Mouse (Mus musculus) thymus, adult 2 months (tissue): ENCODE results near the gene Gdnf. TPM values are rescaled to one million over a fixed set of nuclear protein-coding genes. Genes with fewer than 3 reads are reported as not detected.

Source experiments
- DNase-seq: peaks from one replicate; pipeline ENCODE4 v3.0.0; 2021
- H3K27ac ChIP-seq: fragments of 200-500 bp; 2 replicates; pipeline ENCODE4 v1.5.1; 2012; ENCODE audit warnings: low read length, control low read depth; ENCODE audit not compliant: control insufficient read depth, insufficient read depth
- H3K27me3 ChIP-seq: fragments of 200-500 bp; 2 replicates; pipeline ENCODE4 v1.6.1; 2012; ENCODE audit warnings: mild to moderate bottlenecking, low read length, moderate library complexity, mixed read lengths; ENCODE audit not compliant: control insufficient read depth, insufficient read depth
- H3K36me3 ChIP-seq: fragments of 200-500 bp; 2 replicates; pipeline ENCODE4 v1.6.1; 2012; ENCODE audit warnings: mild to moderate bottlenecking, low read length, moderate library complexity; ENCODE audit not compliant: control insufficient read depth, insufficient read depth
- H3K4me1 ChIP-seq: fragments of 200-500 bp; replicated peaks from 2 replicates; pipeline ENCODE4 v1.6.1; 2012; ENCODE audit warnings: low read length; ENCODE audit not compliant: control insufficient read depth, insufficient read depth
- H3K4me3 ChIP-seq: fragments of 200-500 bp; 2 replicates; pipeline ENCODE4 v1.5.1; 2012; ENCODE audit warnings: mild to moderate bottlenecking, low read length, control low read depth, moderate library complexity; ENCODE audit not compliant: control insufficient read depth, insufficient read depth
- CTCF ChIP-seq: fragments of 200-500 bp; IDR thresholded peaks from 2 replicates; pipeline ENCODE4 v1.5.1; 2012; ENCODE audit warnings: mild to moderate bottlenecking, control low read depth, low read length, moderate library complexity, borderline replicate concordance; ENCODE audit not compliant: control insufficient read depth, poor library complexity, insufficient read depth; ENCODE audit errors: extremely low read depth
- POLR2A ChIP-seq: fragments of 200-500 bp; IDR thresholded peaks from 2 replicates; pipeline ENCODE4 v1.6.1; 2012; ENCODE audit warnings: mild to moderate bottlenecking, low read length, control low read depth, moderate library complexity; ENCODE audit not compliant: control insufficient read depth, poor library complexity, insufficient read depth; ENCODE audit errors: extremely low read depth
- WGBS: fragments of 180-500 bp; shearing (Covaris S2); methylation state at CpG from one replicate; pipeline ENCODE4 v1.1.7; 2018; 5-methylcytosine and 5-hydroxymethylcytosine counted together
- polyA plus RNA-seq: library from polyadenylated mRNA; depleted of rRNA; stranded (reverse); fragments of >200 nt; gene quantifications from 2 replicates; pipeline ENCODE4 v1.2.3, GENCODE M21; 2012

Gdnf gene
- polyA plus RNA-seq, 1 experiment, result 0.35 TPM

DNA sequence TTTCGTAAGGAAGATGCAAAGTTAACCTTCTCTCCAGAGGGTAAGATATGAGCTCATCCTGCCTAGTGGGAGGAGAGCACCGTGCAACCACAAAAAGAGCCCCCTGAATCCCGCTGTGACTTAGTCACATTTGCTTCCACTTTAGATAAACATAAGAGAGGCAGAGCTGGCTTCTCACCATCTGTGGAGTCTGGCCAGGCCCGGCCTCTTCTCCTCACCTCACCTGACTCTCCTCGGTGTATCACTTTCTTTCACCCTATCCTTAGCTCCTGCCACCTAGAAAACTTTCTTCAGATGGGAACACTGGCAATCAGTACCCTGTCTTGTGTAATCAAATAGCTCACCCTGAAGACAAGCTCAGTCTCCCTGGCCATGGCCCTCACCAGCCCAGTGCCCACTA is 48.2 kb downstream of the Gdnf start:
- H3K27me3 ChIP-seq, result no peaks in the 10 kb centered on the region
- 85% methylated on average over 5 of the region's 5 CpGs for WGBS
- no peak overlapping the region for H3K4me3 ChIP-seq
- no peaks in the 10 kb centered on the region for H3K36me3 ChIP-seq
- DNase-seq, result no peak
- no peak overlapping the region for H3K27ac ChIP-seq
- no peak for TF ChIP-seq POLR2A
- no peak for TF ChIP-seq CTCF
- no peaks in the 10 kb centered on the region for H3K4me1 ChIP-seq

DNA sequence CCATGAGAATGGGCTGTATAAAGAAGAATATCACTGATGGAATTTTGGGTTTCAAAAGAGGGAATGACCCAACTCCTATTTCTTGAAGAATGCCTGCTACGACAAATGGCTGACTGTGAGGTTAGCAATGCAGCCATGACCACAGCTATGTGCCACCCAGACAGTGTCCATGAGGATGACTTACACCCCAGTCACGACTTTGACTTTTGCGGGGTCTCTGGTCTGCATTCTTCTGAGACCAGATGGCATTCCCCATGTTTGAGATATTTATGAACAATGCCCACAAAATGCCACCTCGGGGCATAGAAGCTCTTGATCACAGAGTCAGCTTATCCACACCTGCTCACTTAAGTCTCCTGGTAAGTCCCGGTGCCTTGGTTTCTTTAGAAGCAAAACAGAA is 52.2 kb downstream of the Gdnf start:
- Histone ChIP-seq H3K27ac (no peak overlapping the region), H3K4me3 (no peak overlapping the region), H3K4me1 (no peaks in the 10 kb centered on the region), H3K27me3 (no peaks in the 10 kb centered on the region), H3K36me3 (no peaks in the 10 kb centered on the region)
- DNase-seq, result no peak
- 92% methylated on average over 5 of the region's 5 CpGs for WGBS
- no peak for TF ChIP-seq CTCF
- TF ChIP-seq POLR2A, result no peak

DNA sequence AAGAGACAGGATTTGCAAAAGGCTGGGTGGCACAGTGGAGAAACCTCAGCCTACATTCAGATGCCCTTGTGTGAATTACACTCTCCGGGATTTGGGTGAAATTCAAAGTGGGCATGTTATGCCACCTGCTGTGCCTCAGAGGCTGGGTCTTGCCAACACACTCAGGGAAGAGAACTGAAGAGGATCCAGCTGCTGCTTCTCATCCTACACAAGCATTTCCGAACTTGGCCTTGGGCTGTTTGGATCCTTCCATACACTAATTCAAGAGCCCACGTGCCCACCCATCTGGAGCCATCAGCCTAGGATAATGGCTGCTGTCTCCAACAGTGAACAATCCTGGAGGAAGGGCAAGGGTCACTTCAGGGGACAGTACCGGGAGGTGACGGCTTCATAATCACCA is 52.7 kb downstream of the Gdnf start:
- Histone ChIP-seq H3K4me1 (no peaks in the 10 kb centered on the region), H3K27ac (no peak overlapping the region), H3K36me3 (no peaks in the 10 kb centered on the region), H3K4me3 (no peak overlapping the region), H3K27me3 (no peaks in the 10 kb centered on the region)
- 78% methylated on average over 5 of the region's 5 CpGs for WGBS
- no peak for TF ChIP-seq CTCF
- TF ChIP-seq POLR2A, result no peak
- DNase-seq, result no peak

DNA sequence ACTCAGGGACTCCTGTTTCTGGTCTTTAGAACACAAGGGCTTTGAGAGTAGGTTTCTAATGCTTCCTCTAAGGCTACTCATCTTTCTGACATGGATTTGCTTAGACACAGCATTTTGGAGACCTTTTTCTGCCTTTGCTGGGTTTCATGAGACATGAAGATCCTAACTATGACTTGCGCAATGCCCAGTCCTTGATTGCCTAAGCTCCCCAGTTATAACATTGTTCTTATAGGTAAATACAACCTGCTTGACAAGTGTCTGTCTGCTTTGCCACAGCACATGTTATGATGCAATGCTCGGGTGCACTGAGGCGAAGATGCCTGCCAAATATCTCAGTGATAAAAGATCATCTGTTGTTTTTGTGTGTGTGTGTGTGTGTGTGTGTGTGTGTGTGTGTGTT is 54.7 kb downstream of the Gdnf start:
- no peak overlapping the region for H3K27ac ChIP-seq
- no peaks in the 10 kb centered on the region for H3K4me1 ChIP-seq
- TF ChIP-seq POLR2A (no peak), CTCF (no peak)
- no peak for DNase-seq
- no peaks in the 10 kb centered on the region for H3K36me3 ChIP-seq
- H3K27me3 ChIP-seq, result no peaks in the 10 kb centered on the region
- no peak overlapping the region for H3K4me3 ChIP-seq
- WGBS, result 92% methylated on average over 3 of the region's 3 CpGs

DNA sequence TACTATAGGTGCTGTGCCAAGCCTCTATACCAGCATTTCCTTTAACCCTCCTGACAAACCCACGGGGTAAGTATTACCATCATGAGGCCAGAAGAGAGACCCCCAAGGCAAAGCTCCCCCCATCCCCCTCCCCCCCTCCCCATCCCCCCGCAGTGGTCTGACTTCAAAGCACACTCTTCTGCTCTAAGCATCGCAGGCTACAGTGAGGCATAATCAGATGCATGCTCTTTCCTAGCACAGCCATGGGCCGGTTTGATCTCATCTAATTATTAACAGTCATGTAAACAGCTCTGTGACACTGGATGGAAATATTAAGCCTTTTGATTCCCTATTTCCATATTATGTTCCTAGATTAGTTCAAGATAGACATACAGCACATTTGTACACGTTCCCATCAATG is 61.8 kb downstream of the Gdnf start:
- no peak for TF ChIP-seq POLR2A
- TF ChIP-seq CTCF, result no peak
- Histone ChIP-seq H3K36me3 (no peaks in the 10 kb centered on the region), H3K4me1 (no peaks in the 10 kb centered on the region), H3K27me3 (no peaks in the 10 kb centered on the region), H3K27ac (no peak overlapping the region), H3K4me3 (no peak overlapping the region)
- no peak for DNase-seq
- 93% methylated on average over 5 of the region's 5 CpGs for WGBS

DNA sequence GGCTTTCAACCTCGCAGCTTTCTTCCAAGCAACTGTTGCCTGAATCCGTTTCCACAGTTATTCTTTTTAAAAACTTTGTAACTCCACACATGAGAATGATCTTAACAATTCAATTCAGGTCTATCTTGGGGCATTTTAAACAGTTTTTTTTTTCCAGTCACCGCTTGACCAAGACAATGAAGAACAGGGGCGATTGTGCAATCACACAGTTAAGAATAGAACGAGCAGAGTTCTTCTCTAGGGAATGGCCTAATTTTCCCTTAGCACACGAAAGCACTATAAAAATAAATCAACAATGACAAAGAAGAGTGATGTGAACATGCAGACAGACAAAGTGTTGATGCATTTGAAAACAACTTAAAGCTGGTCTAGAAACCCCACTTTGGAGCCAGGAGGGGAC is 65.2 kb downstream of the Gdnf start:
- no peaks in the 10 kb centered on the region for H3K36me3 ChIP-seq
- TF ChIP-seq POLR2A, result no peak
- TF ChIP-seq CTCF, result no peak
- no peaks in the 10 kb centered on the region for H3K27me3 ChIP-seq
- no peak overlapping the region for H3K27ac ChIP-seq
- no peaks in the 10 kb centered on the region for H3K4me1 ChIP-seq
- no peak for DNase-seq
- H3K4me3 ChIP-seq, result no peak overlapping the region
- WGBS, result 93% methylated on average over 6 of the region's 6 CpGs
